Mouse (Mus musculus): ENCODE data around the gene Samt4.
"Not testable (repeated sequence)": the region's sequence is repeated elsewhere in the genome, so short reads cannot be mapped to it uniquely, and the experiment has no call there.

The Samt4 gene

DNA sequence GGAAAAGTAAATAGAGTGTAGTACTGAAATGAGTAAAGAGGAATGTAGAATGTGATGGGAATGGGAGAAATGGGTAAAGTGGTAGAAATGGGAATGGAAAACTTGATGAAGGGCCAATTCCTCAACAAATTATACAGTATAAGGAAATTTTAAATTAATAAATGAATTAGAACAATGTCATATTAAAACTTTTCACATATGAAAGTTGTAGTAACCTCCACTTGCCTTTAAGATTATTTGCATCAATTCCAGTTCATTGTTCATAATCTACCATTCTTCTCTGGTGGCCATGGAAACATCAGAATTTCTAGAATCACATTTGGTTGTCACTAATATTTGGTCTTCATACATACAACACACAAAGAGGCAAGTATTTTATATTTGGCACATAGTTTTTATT, at the start of gene Samt4:
Gene Samt4, plus strand, starts transcription at position 301 of the 400 bp plus-strand sequence.
- in situ Hi-C loops (cut with MboI; ENCODE audit: low sequenced_read_pairs), result no loop called here

- in situ Hi-C loops (cut with MboI; ENCODE audit: low sequenced_read_pairs), result not testable (repeated sequence)
These were observed 38.1 kb upstream of the Samt4 start for GRCm38 (mm10) chrX:154443696-154444095.

- in situ Hi-C loops (cut with MboI; ENCODE audit: low sequenced_read_pairs), result not testable (repeated sequence)
These were observed 13.4 kb upstream of the Samt4 start for GRCm38 (mm10) chrX:154468386-154468785.
